Mouse (Mus musculus) forebrain, embryonic 14.5 days (tissue): ENCODE data around the gene Nectin2. TPM values are rescaled to one million over a fixed set of nuclear protein-coding genes. Genes with fewer than 3 reads are reported as not detected.
"Not testable (repeated sequence)": the region's sequence is repeated elsewhere in the genome, so short reads cannot be mapped to it uniquely, and the experiment has no call there.

Source experiments
- ATAC-seq: fragments of 200-750 bp; cut with Nextera tagmentation; 2 replicates; pipeline ENCODE4 v1.8.0; 2017; ENCODE audit warnings: mild to moderate bottlenecking, moderate library complexity
- DNase-seq: peaks from one replicate; pipeline ENCODE4 v3.0.0-alpha.2; 2015; ENCODE audit warnings: low spot score
- H3K27ac ChIP-seq: fragments of 300-500 bp; sonication (generic); 2 replicates; pipeline ENCODE4 v1.5.1; 2014; ENCODE audit warnings: low read depth, mild to moderate bottlenecking, control low read depth, low read length, moderate library complexity
- H3K27me3 ChIP-seq: fragments of 300-500 bp; sonication (generic); replicated peaks from 2 replicates; pipeline ENCODE4 v1.6.1; 2014; ENCODE audit warnings: low read length, control low read depth, mixed read lengths; ENCODE audit not compliant: control insufficient read depth, insufficient read depth
- H3K36me3 ChIP-seq: fragments of 300-500 bp; sonication (generic); 2 replicates; pipeline ENCODE4 v1.6.1; 2014; ENCODE audit warnings: low read length, control low read depth; ENCODE audit not compliant: control insufficient read depth, insufficient read depth
- H3K4me1 ChIP-seq: fragments of 300-500 bp; sonication (generic); 2 replicates; pipeline ENCODE4 v1.6.1; 2014; ENCODE audit warnings: antibody characterized with exemption, low read length, control low read depth; ENCODE audit not compliant: control insufficient read depth, insufficient read depth
- H3K4me2 ChIP-seq: fragments of 300-500 bp; sonication (generic); 2 replicates; pipeline ENCODE4 v1.6.1; 2014; ENCODE audit warnings: mild to moderate bottlenecking, control low read depth, low read length
- H3K4me3 ChIP-seq: fragments of 300-500 bp; sonication (generic); 2 replicates; pipeline ENCODE4 v1.5.1; 2014; ENCODE audit warnings: low read depth, low read length, control low read depth
- H3K9ac ChIP-seq: fragments of 300-500 bp; sonication (generic); 2 replicates; pipeline ENCODE4 v1.6.1; 2014; ENCODE audit warnings: mild to moderate bottlenecking, low read length, control low read depth, moderate library complexity
- H3K9me3 ChIP-seq: fragments of 300-500 bp; sonication (generic); replicated peaks from 2 replicates; pipeline ENCODE4 v1.6.1; 2016; ENCODE audit warnings: low read length, control low read depth, mixed read lengths; ENCODE audit not compliant: control insufficient read depth
- WGBS: fragments of 180-500 bp; shearing (Covaris S2); extraction: QIAGEN DNeasy Blood & Tissue Kit; methylation state at CpG from one replicate; pipeline ENCODE4 v1.1.7; 2014; 5-methylcytosine and 5-hydroxymethylcytosine counted together
- polyA plus RNA-seq: library from polyadenylated mRNA; unstranded; fragments of >200 nt; fragmentation: Nextera tagmentation; extraction: Ambion mirVana; gene quantifications from 2 replicates; pipeline ENCODE4 v1.2.1, GENCODE M21; 2014

Gene Nectin2
- polyA plus RNA-seq, 1 experiment from 2014 or later, result 33.0 TPM

- Histone ChIP-seq H3K4me2 (no peak within 1 kb of the TSS), H3K27ac (no peak within 1 kb of the TSS), H3K27me3 (no peaks in the 10 kb centered on the region), H3K4me1 (no peaks in the 10 kb centered on the region), H3K4me3 (no peak within 1 kb of the TSS), H3K9me3 (no peaks in the 10 kb centered on the region), H3K36me3 (no peaks in the 10 kb centered on the region), H3K9ac (no peak within 1 kb of the TSS)
- WGBS, result 51% methylated on average over 28 of the region's 28 CpGs
- ATAC-seq, result no peak
- no peak for DNase-seq
Measured at GRCm38 (mm10) chr7:19691873-19692865, 58.1 kb downstream of the Nectin2 start, which contains the start of gene Apoc1. Gene Apoc1 (minus strand): TSS chr7:19692660.

GRCm38 (mm10) chr7:19691434-19691833, 58.8 kb downstream of the Nectin2 start:
- DNase-seq (no peak), ATAC-seq (no peak)
- Histone ChIP-seq H3K27me3 (no peaks in the 10 kb centered on the region), H3K9ac (no peak overlapping the region), H3K4me3 (no peak overlapping the region), H3K36me3 (no peaks in the 10 kb centered on the region), H3K4me1 (no peaks in the 10 kb centered on the region), H3K4me2 (no peak overlapping the region), H3K27ac (no peak overlapping the region), H3K9me3 (no peaks in the 10 kb centered on the region)
- 78% methylated on average over 6 of the region's 6 CpGs for WGBS

GRCm38 (mm10) chr7:19690845-19691244, 59.4 kb downstream of the Nectin2 start:
- 82% methylated on average over 4 of the region's 4 CpGs for WGBS
- Histone ChIP-seq H3K4me3 (no peak overlapping the region), H3K9me3 (no peaks in the 10 kb centered on the region), H3K27me3 (no peaks in the 10 kb centered on the region), H3K9ac (no peak overlapping the region), H3K36me3 (no peaks in the 10 kb centered on the region), H3K4me2 (no peak overlapping the region), H3K4me1 (no peaks in the 10 kb centered on the region), H3K27ac (no peak overlapping the region)
- DNase-seq (no peak), ATAC-seq (no peak)

- 96% methylated on average over 2 of the region's 2 CpGs for WGBS
- Histone ChIP-seq H3K27me3 (no peaks in the 10 kb centered on the region), H3K4me1 (no peaks in the 10 kb centered on the region), H3K9me3 (no peaks in the 10 kb centered on the region), H3K27ac (no peak overlapping the region), H3K36me3 (no peaks in the 10 kb centered on the region), H3K9ac (no peak overlapping the region), H3K4me3 (no peak overlapping the region), H3K4me2 (no peak overlapping the region)
- ATAC-seq (no peak), DNase-seq (no peak)
Measured at GRCm38 (mm10) chr7:19688611-19689010, 61.7 kb downstream of the Nectin2 start.

- WGBS, result 89% methylated on average over 10 of the region's 10 CpGs
- no peak for DNase-seq
- no peaks in the 10 kb centered on the region for H3K27me3 ChIP-seq
Measured at GRCm38 (mm10) chr7:19688101-19688500, 62.2 kb downstream of the Nectin2 start.

GRCm38 (mm10) chr7:19686927-19687583, 63.2 kb downstream of the Nectin2 start:
- H3K27me3 ChIP-seq, H3K36me3 ChIP-seq, H3K4me1 ChIP-seq, H3K9me3 ChIP-seq, H3K4me3 ChIP-seq, H3K9ac ChIP-seq, H3K4me2 ChIP-seq, H3K27ac ChIP-seq, DNase-seq, ATAC-seq: not testable (repeated sequence)
- 76% methylated on average over 8 of the region's 8 CpGs for WGBS

More at GRCm38 (mm10) chr7:19688101-19688500, 62.2 kb downstream of the Nectin2 start:
- H3K4me2 ChIP-seq, result no peak overlapping the region
- no peak overlapping the region for H3K9ac ChIP-seq
- H3K36me3 ChIP-seq, result no peaks in the 10 kb centered on the region
- H3K4me3 ChIP-seq, result no peak overlapping the region
- ATAC-seq, result no peak
- no peak overlapping the region for H3K27ac ChIP-seq
- no peaks in the 10 kb centered on the region for H3K9me3 ChIP-seq
- no peaks in the 10 kb centered on the region for H3K4me1 ChIP-seq

- no peak overlapping the region for H3K4me2 ChIP-seq
- ATAC-seq (no peak), DNase-seq (no peak)
- H3K4me3 ChIP-seq, result no peak overlapping the region
- H3K9me3 ChIP-seq, result no peaks in the 10 kb centered on the region
- no peak overlapping the region for H3K27ac ChIP-seq
- H3K9ac ChIP-seq, result no peak overlapping the region
- no peaks in the 10 kb centered on the region for H3K4me1 ChIP-seq
- no peaks in the 10 kb centered on the region for H3K27me3 ChIP-seq
- no peaks in the 10 kb centered on the region for H3K36me3 ChIP-seq
- 93% methylated on average over 6 of the region's 6 CpGs for WGBS
Measured at GRCm38 (mm10) chr7:19686521-19686920, 63.8 kb downstream of the Nectin2 start.

- Histone ChIP-seq H3K27me3 (no peaks in the 10 kb centered on the region), H3K9me3 (no peaks in the 10 kb centered on the region), H3K4me3 (no peak overlapping the region), H3K4me2 (no peak overlapping the region), H3K9ac (no peak overlapping the region), H3K4me1 (no peaks in the 10 kb centered on the region), H3K36me3 (no peaks in the 10 kb centered on the region), H3K27ac (no peak overlapping the region)
- 73% methylated on average over 4 of the region's 4 CpGs for WGBS
- DNase-seq, result no peak
- ATAC-seq, result no peak
Measured at GRCm38 (mm10) chr7:19685374-19685773, 64.9 kb downstream of the Nectin2 start.

GRCm38 (mm10) chr7:19683771-19684201, 66.5 kb downstream of the Nectin2 start:
- Histone ChIP-seq H3K4me2 (no peak overlapping the region), H3K9ac (no peak overlapping the region), H3K9me3 (no peaks in the 10 kb centered on the region), H3K4me3 (no peak overlapping the region), H3K4me1 (no peaks in the 10 kb centered on the region), H3K27ac (no peak overlapping the region), H3K36me3 (no peaks in the 10 kb centered on the region), H3K27me3 (no peaks in the 10 kb centered on the region)
- ATAC-seq (no peak), DNase-seq (no peak)
- WGBS, result 92% methylated on average over 6 of the region's 6 CpGs
